Mouse (Mus musculus) lung, embryonic 16.5 days (tissue): ENCODE measurements around the gene Tmem182. TPM values are rescaled to one million over a fixed set of nuclear protein-coding genes. Genes with fewer than 3 reads are reported as not detected.

Experiments used
- ATAC-seq: fragments of 200-750 bp; cut with Nextera tagmentation; 2 replicates; pipeline ENCODE4 v1.8.0; 2017; ENCODE audit warnings: low read depth, mild to moderate bottlenecking, moderate library complexity
- H3K27ac ChIP-seq: fragments of 300-500 bp; sonication (generic); 2 replicates; pipeline ENCODE4 v1.5.1; 2014; ENCODE audit warnings: mild to moderate bottlenecking, control low read depth, low read length
- H3K27me3 ChIP-seq: fragments of 300-500 bp; sonication (generic); 2 replicates; pipeline ENCODE4 v1.6.1; 2014; ENCODE audit warnings: low read depth, low read length, mixed read lengths; ENCODE audit not compliant: control insufficient read depth, insufficient read depth
- H3K36me3 ChIP-seq: fragments of 300-500 bp; sonication (generic); 2 replicates; pipeline ENCODE4 v1.6.1; 2014; ENCODE audit warnings: low read length; ENCODE audit not compliant: control insufficient read depth, insufficient read depth
- H3K4me1 ChIP-seq: fragments of 300-500 bp; sonication (generic); replicated peaks from 2 replicates; pipeline ENCODE4 v1.6.1; 2014; ENCODE audit warnings: low read length, mixed read lengths; ENCODE audit not compliant: control insufficient read depth, insufficient read depth
- H3K4me2 ChIP-seq: fragments of 300-500 bp; sonication (generic); 2 replicates; pipeline ENCODE4 v1.6.1; 2014; ENCODE audit warnings: low read depth, low read length, control low read depth
- H3K4me3 ChIP-seq: fragments of 300-500 bp; sonication (generic); 2 replicates; pipeline ENCODE4 v1.5.1; 2014; ENCODE audit warnings: mild to moderate bottlenecking, low read length, control low read depth
- H3K9ac ChIP-seq: fragments of 300-500 bp; sonication (generic); 2 replicates; pipeline ENCODE4 v1.6.1; 2014; ENCODE audit warnings: low read length, control low read depth
- H3K9me3 ChIP-seq: fragments of 300-500 bp; sonication (generic); 2 replicates; pipeline ENCODE4 v1.6.1; 2016; ENCODE audit warnings: low read length; ENCODE audit not compliant: control insufficient read depth
- WGBS: fragments of 180-500 bp; shearing (Covaris S2); extraction: QIAGEN DNeasy Blood & Tissue Kit; methylation state at CpG from one replicate; pipeline ENCODE4 v1.1.7; 2014; 5-methylcytosine and 5-hydroxymethylcytosine counted together
- polyA plus RNA-seq: library from polyadenylated mRNA; unstranded; fragments of >200 nt; fragmentation: Nextera tagmentation; extraction: Ambion mirVana; gene quantifications from 2 replicates; pipeline ENCODE4 v1.2.1, GENCODE M21; 2015

The Tmem182 gene
- 1.8 and 2.0 TPM in 2 replicates for polyA plus RNA-seq

GRCm38 (mm10) chr1:40805351-40805750, at the start of gene Tmem182:
Gene Tmem182 (plus strand): TSS chr1:40805601.
- no peak within 1 kb of the TSS for H3K9ac ChIP-seq
- no peak within 1 kb of the TSS for H3K27ac ChIP-seq
- H3K4me1 ChIP-seq: no peaks in the 10 kb centered on the region
- no peaks in the 10 kb centered on the region for H3K9me3 ChIP-seq
- WGBS: 58% methylated on average over 9 of the region's 9 CpGs
- H3K27me3 ChIP-seq: no peaks in the 10 kb centered on the region
- H3K36me3 ChIP-seq: no peaks in the 10 kb centered on the region
- H3K4me2 ChIP-seq: no peak within 1 kb of the TSS
- no peak within 1 kb of the TSS for H3K4me3 ChIP-seq
- ATAC-seq: no peak

- Histone ChIP-seq H3K9ac (no peak overlapping the region), H3K4me3 (no peak overlapping the region), H3K4me1 (no peaks in the 10 kb centered on the region), H3K9me3 (no peaks in the 10 kb centered on the region), H3K36me3 (no peaks in the 10 kb centered on the region), H3K27me3 (no peaks in the 10 kb centered on the region), H3K27ac (no peak overlapping the region), H3K4me2 (no peak overlapping the region)
- WGBS: 71% methylated on average over 6 of the region's 6 CpGs
- ATAC-seq: no peak
These were observed 45.5 kb upstream of the Tmem182 start for GRCm38 (mm10) chr1:40759751-40760445.

- WGBS: 79% methylated on average over 1 of the region's 1 CpGs
- Histone ChIP-seq H3K9me3 (no peaks in the 10 kb centered on the region), H3K36me3 (no peaks in the 10 kb centered on the region), H3K27ac (no peak overlapping the region), H3K4me3 (no peak overlapping the region), H3K9ac (no peak overlapping the region), H3K4me2 (no peak overlapping the region), H3K27me3 (no peaks in the 10 kb centered on the region), H3K4me1 (no peaks in the 10 kb centered on the region)
- no peak for ATAC-seq
These were observed 41.4 kb upstream of the Tmem182 start for GRCm38 (mm10) chr1:40764042-40764441.

GRCm38 (mm10) chr1:40764701-40765275, 40.6 kb upstream of the Tmem182 start:
- no peak for ATAC-seq
- WGBS: 85% methylated on average over 15 of the region's 15 CpGs
- H3K9me3 ChIP-seq: no peaks in the 10 kb centered on the region
- H3K4me2 ChIP-seq: no peak overlapping the region
- H3K27ac ChIP-seq: no peak overlapping the region
- H3K36me3 ChIP-seq: no peaks in the 10 kb centered on the region
- H3K27me3 ChIP-seq: no peaks in the 10 kb centered on the region
- H3K4me1 ChIP-seq: no peaks in the 10 kb centered on the region
- no peak overlapping the region for H3K9ac ChIP-seq
- H3K4me3 ChIP-seq: no peak overlapping the region

GRCm38 (mm10) chr1:40765521-40765920, 39.9 kb upstream of the Tmem182 start:
- Histone ChIP-seq H3K4me1 (no peaks in the 10 kb centered on the region), H3K27me3 (no peaks in the 10 kb centered on the region), H3K27ac (no peak overlapping the region), H3K4me3 (no peak overlapping the region), H3K4me2 (no peak overlapping the region), H3K9ac (no peak overlapping the region), H3K36me3 (no peaks in the 10 kb centered on the region), H3K9me3 (no peaks in the 10 kb centered on the region)
- no peak for ATAC-seq
- 81% methylated on average over 12 of the region's 12 CpGs for WGBS

- H3K9me3 ChIP-seq: no peaks in the 10 kb centered on the region
- no peak overlapping the region for H3K9ac ChIP-seq
- ATAC-seq: no peak
- no peaks in the 10 kb centered on the region for H3K4me1 ChIP-seq
- H3K27me3 ChIP-seq: no peaks in the 10 kb centered on the region
- no peak overlapping the region for H3K27ac ChIP-seq
- H3K36me3 ChIP-seq: no peaks in the 10 kb centered on the region
- 82% methylated on average over 18 of the region's 18 CpGs for WGBS
- H3K4me3 ChIP-seq: no peak overlapping the region
- no peak overlapping the region for H3K4me2 ChIP-seq
These were observed 37.8 kb upstream of the Tmem182 start for GRCm38 (mm10) chr1:40767588-40767987.

- no peaks in the 10 kb centered on the region for H3K36me3 ChIP-seq
- H3K27me3 ChIP-seq: no peaks in the 10 kb centered on the region
- no peak overlapping the region for H3K4me3 ChIP-seq
- H3K27ac ChIP-seq: no peak overlapping the region
- no peak for ATAC-seq
- H3K4me2 ChIP-seq: no peak overlapping the region
- H3K4me1 ChIP-seq: no peaks in the 10 kb centered on the region
- H3K9ac ChIP-seq: no peak overlapping the region
- H3K9me3 ChIP-seq: no peaks in the 10 kb centered on the region
- WGBS: 27% methylated on average over 6 of the region's 6 CpGs
These were observed 36.8 kb upstream of the Tmem182 start for GRCm38 (mm10) chr1:40768606-40769005.

- Histone ChIP-seq H3K4me1 (no peaks in the 10 kb centered on the region), H3K27ac (no peak overlapping the region), H3K9ac (no peak overlapping the region), H3K9me3 (no peaks in the 10 kb centered on the region), H3K4me2 (no peak overlapping the region), H3K36me3 (no peaks in the 10 kb centered on the region), H3K4me3 (no peak overlapping the region), H3K27me3 (no peaks in the 10 kb centered on the region)
- WGBS: 77% methylated on average over 4 of the region's 4 CpGs
- ATAC-seq: no peak
These were observed 36.0 kb upstream of the Tmem182 start for GRCm38 (mm10) chr1:40769331-40769894.

GRCm38 (mm10) chr1:40771196-40771970, 34.0 kb upstream of the Tmem182 start:
- Histone ChIP-seq H3K4me1 (no peaks in the 10 kb centered on the region), H3K4me2 (no peak overlapping the region), H3K27me3 (no peaks in the 10 kb centered on the region), H3K9me3 (no peaks in the 10 kb centered on the region), H3K36me3 (no peaks in the 10 kb centered on the region), H3K27ac (no peak overlapping the region), H3K4me3 (no peak overlapping the region), H3K9ac (no peak overlapping the region)
- ATAC-seq: no peak
- 83% methylated on average over 7 of the region's 7 CpGs for WGBS
